Mouse (Mus musculus) kidney, embryonic 16.5 days (tissue): ENCODE measurements around the gene Efhd2. TPM values are rescaled to one million over a fixed set of nuclear protein-coding genes. Genes with fewer than 3 reads are reported as not detected.

ENCODE experiments used
- ATAC-seq: fragments of 200-750 bp; cut with Nextera tagmentation; 2 replicates; pipeline ENCODE4 v1.8.0; 2017; ENCODE audit warnings: moderate TSS enrichment; ENCODE audit not compliant: low FRiP score, low TSS enrichment
- H3K27ac ChIP-seq: fragments of 300-500 bp; sonication (generic); 2 replicates; pipeline ENCODE4 v1.5.1; 2014; ENCODE audit warnings: low read length
- H3K27me3 ChIP-seq: fragments of 300-500 bp; sonication (generic); 2 replicates; pipeline ENCODE4 v1.6.1; 2014; ENCODE audit warnings: low read length, control low read depth, mixed read lengths; ENCODE audit not compliant: insufficient read depth
- H3K36me3 ChIP-seq: fragments of 300-500 bp; sonication (generic); 2 replicates; pipeline ENCODE4 v1.6.1; 2014; ENCODE audit warnings: low read length, control low read depth, mixed read lengths; ENCODE audit not compliant: insufficient read depth
- H3K4me1 ChIP-seq: fragments of 300-500 bp; sonication (generic); 2 replicates; pipeline ENCODE4 v1.6.1; 2014; ENCODE audit warnings: low read length, control low read depth, mixed read lengths; ENCODE audit not compliant: insufficient read depth
- H3K4me2 ChIP-seq: fragments of 300-500 bp; sonication (generic); replicated peaks from 2 replicates; pipeline ENCODE4 v1.6.1; 2014; ENCODE audit warnings: low read depth, low read length
- H3K4me3 ChIP-seq: fragments of 300-500 bp; sonication (generic); 2 replicates; pipeline ENCODE4 v1.5.1; 2014; ENCODE audit warnings: mild to moderate bottlenecking, low read length
- H3K9ac ChIP-seq: fragments of 300-500 bp; sonication (generic); replicated peaks from 2 replicates; pipeline ENCODE4 v1.6.1; 2014; ENCODE audit warnings: low read length
- H3K9me3 ChIP-seq: fragments of 300-500 bp; sonication (generic); 2 replicates; pipeline ENCODE4 v1.6.1; 2016; ENCODE audit warnings: low read length, control low read depth
- WGBS: fragments of 180-500 bp; shearing (Covaris S2); extraction: QIAGEN DNeasy Blood & Tissue Kit; methylation state at CpG from one replicate; pipeline ENCODE4 v1.1.7; 2014; 5-methylcytosine and 5-hydroxymethylcytosine counted together
- polyA plus RNA-seq: library from polyadenylated mRNA; unstranded; fragments of >200 nt; fragmentation: Nextera tagmentation; extraction: Ambion mirVana; gene quantifications from 2 replicates; pipeline ENCODE4 v1.2.1, GENCODE M21; 2015

Gene Efhd2
- polyA plus RNA-seq, result 58.5 and 62.4 TPM in 2 replicates

GRCm38 (mm10) chr4:141874601-141875460 is at the start of gene Efhd2:
Gene Efhd2, minus strand, starts transcription at chr4:141874920.
- no peak within 1 kb of the TSS for H3K27ac ChIP-seq
- peaks cover 9% of the 10 kb centered on the region; the same call in 1 of the 2 replicates for H3K27me3 ChIP-seq
- under 1% methylated on average over 65 of the region's 73 CpGs for WGBS
- ATAC-seq, result peak; percentile 92
- peaks cover 35% of the 10 kb centered on the region for H3K4me1 ChIP-seq
- peak within 1 kb of the TSS; percentile 66 for H3K4me3 ChIP-seq
- H3K9ac ChIP-seq, result peak within 1 kb of the TSS; percentile 81
- peak within 1 kb of the TSS; percentile 88 for H3K4me2 ChIP-seq
- H3K9me3 ChIP-seq, result no peaks in the 10 kb centered on the region
- no peaks in the 10 kb centered on the region for H3K36me3 ChIP-seq

- no peak for ATAC-seq
- H3K36me3 ChIP-seq, result no peaks in the 10 kb centered on the region
- H3K9me3 ChIP-seq, result no peaks in the 10 kb centered on the region
- no peaks in the 10 kb centered on the region for H3K27me3 ChIP-seq
- 75% methylated on average over 11 of the region's 11 CpGs for WGBS
- no peak overlapping the region for H3K9ac ChIP-seq
- H3K4me2 ChIP-seq, result no peak overlapping the region
- H3K4me3 ChIP-seq, result no peak overlapping the region
- peaks cover 13% of the 10 kb centered on the region for H3K4me1 ChIP-seq
- no peak overlapping the region for H3K27ac ChIP-seq
These were observed 49.2 kb upstream of the Efhd2 start for GRCm38 (mm10) chr4:141923961-141924360.

GRCm38 (mm10) chr4:141920391-141920790 is 45.7 kb upstream of the Efhd2 start:
- Histone ChIP-seq H3K9me3 (no peaks in the 10 kb centered on the region), H3K4me2 (no peak overlapping the region), H3K27me3 (no peaks in the 10 kb centered on the region), H3K4me3 (no peak overlapping the region), H3K9ac (no peak overlapping the region), H3K27ac (no peak overlapping the region), H3K4me1 (peaks cover 9% of the 10 kb centered on the region), H3K36me3 (no peaks in the 10 kb centered on the region)
- no peak for ATAC-seq
- WGBS, result 69% methylated on average over 10 of the region's 10 CpGs

GRCm38 (mm10) chr4:141917735-141918419 is 43.2 kb upstream of the Efhd2 start:
- Histone ChIP-seq H3K4me1 (peaks cover 16% of the 10 kb centered on the region), H3K36me3 (no peaks in the 10 kb centered on the region), H3K27me3 (no peaks in the 10 kb centered on the region), H3K27ac (0 out of 2 replicates have a peak overlapping the region, but pooled peaks have one; percentile 17), H3K9me3 (no peaks in the 10 kb centered on the region), H3K9ac (0 out of 2 replicates have a peak overlapping the region, but pooled peaks have one; percentile 10), H3K4me2 (no peak overlapping the region), H3K4me3 (no peak overlapping the region)
- no peak for ATAC-seq
- WGBS, result 58% methylated on average over 7 of the region's 7 CpGs

GRCm38 (mm10) chr4:141914040-141914439 is 39.3 kb upstream of the Efhd2 start:
- Histone ChIP-seq H3K27me3 (no peaks in the 10 kb centered on the region), H3K4me2 (no peak overlapping the region), H3K36me3 (no peaks in the 10 kb centered on the region), H3K9me3 (no peaks in the 10 kb centered on the region), H3K9ac (no peak overlapping the region), H3K27ac (peak overlapping the region; percentile 30; the same call in 1 of the 2 replicates), H3K4me3 (no peak overlapping the region), H3K4me1 (peaks cover 16% of the 10 kb centered on the region)
- ATAC-seq, result no peak
- WGBS, result 34% methylated on average over 7 of the region's 7 CpGs

GRCm38 (mm10) chr4:141913201-141913993 is 38.7 kb upstream of the Efhd2 start:
- H3K4me1 ChIP-seq, result peaks cover 16% of the 10 kb centered on the region
- ATAC-seq, result peak; percentile 72
- no peaks in the 10 kb centered on the region for H3K36me3 ChIP-seq
- H3K4me2 ChIP-seq, result no peak overlapping the region
- peak overlapping the region; percentile 59 for H3K27ac ChIP-seq
- no peak overlapping the region for H3K9ac ChIP-seq
- H3K27me3 ChIP-seq, result no peaks in the 10 kb centered on the region
- WGBS, result 66% methylated on average over 13 of the region's 13 CpGs
- H3K9me3 ChIP-seq, result no peaks in the 10 kb centered on the region
- H3K4me3 ChIP-seq, result no peak overlapping the region

- no peaks in the 10 kb centered on the region for H3K36me3 ChIP-seq
- 71% methylated on average over 9 of the region's 9 CpGs for WGBS
- no peak overlapping the region for H3K4me2 ChIP-seq
- ATAC-seq, result no peak
- H3K27ac ChIP-seq, result no peak overlapping the region
- no peak overlapping the region for H3K4me3 ChIP-seq
- no peaks in the 10 kb centered on the region for H3K27me3 ChIP-seq
- peaks cover 3% of the 10 kb centered on the region; the same call in 1 of the 2 replicates for H3K4me1 ChIP-seq
- no peak overlapping the region for H3K9ac ChIP-seq
- no peaks in the 10 kb centered on the region for H3K9me3 ChIP-seq
These were observed 30.0 kb upstream of the Efhd2 start for GRCm38 (mm10) chr4:141904710-141905109.

GRCm38 (mm10) chr4:141902479-141902858 is 27.7 kb upstream of the Efhd2 start:
- Histone ChIP-seq H3K9me3 (no peaks in the 10 kb centered on the region), H3K27me3 (no peaks in the 10 kb centered on the region), H3K36me3 (no peaks in the 10 kb centered on the region), H3K9ac (no peak overlapping the region), H3K4me2 (no peak overlapping the region), H3K4me3 (no peak overlapping the region), H3K4me1 (peaks cover 3% of the 10 kb centered on the region; the same call in 1 of the 2 replicates), H3K27ac (no peak overlapping the region)
- WGBS, result 83% methylated on average over 8 of the region's 8 CpGs
- ATAC-seq, result no peak

GRCm38 (mm10) chr4:141901711-141902478 is 27.2 kb upstream of the Efhd2 start:
- Histone ChIP-seq H3K4me1 (peaks cover 3% of the 10 kb centered on the region; the same call in 1 of the 2 replicates), H3K4me2 (no peak overlapping the region), H3K36me3 (no peaks in the 10 kb centered on the region), H3K4me3 (no peak overlapping the region), H3K9me3 (no peaks in the 10 kb centered on the region), H3K9ac (no peak overlapping the region), H3K27me3 (no peaks in the 10 kb centered on the region), H3K27ac (no peak overlapping the region)
- 77% methylated on average over 17 of the region's 17 CpGs for WGBS
- ATAC-seq, result no peak
